Mouse (Mus musculus): ENCODE measurements around the gene Bmt2. TPM values are rescaled to one million over a fixed set of nuclear protein-coding genes. Genes with fewer than 3 reads are reported as not detected.

The Bmt2 gene
- 10 to 100 TPM; 12.2 to 15.0 (median 14.4) TPM for total RNA-seq (2022)

- DNase-seq, result peak; percentile 99
Measured at GRCm38 (mm10) chr6:13677818-13678282, at the start of gene Bmt2. Gene Bmt2 (minus strand): TSS chr6:13677966.

GRCm38 (mm10) chr6:13722166-13722565 lies 44.4 kb upstream of the Bmt2 start:
- DNase-seq, result no peak

DNA sequence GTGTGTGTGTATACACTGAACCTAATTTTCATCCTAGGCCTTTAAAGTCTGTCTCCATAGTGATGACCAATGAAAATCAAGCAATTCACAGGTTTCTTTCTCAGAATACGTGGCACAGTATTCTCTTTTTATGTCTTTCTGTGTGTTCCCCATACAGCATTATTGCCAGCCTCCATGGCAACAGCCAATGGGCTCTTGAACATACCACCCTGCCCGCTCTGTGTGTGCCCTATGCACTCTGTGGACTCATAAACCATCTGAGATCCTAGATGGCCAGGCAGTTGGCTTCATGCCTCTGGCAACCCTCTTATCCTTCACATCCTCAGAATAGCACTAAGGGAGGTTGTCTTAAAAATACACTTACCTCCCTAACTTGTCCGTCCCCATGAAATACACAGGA lies 37.1 kb upstream of the Bmt2 start:
- no peak for DNase-seq

DNA sequence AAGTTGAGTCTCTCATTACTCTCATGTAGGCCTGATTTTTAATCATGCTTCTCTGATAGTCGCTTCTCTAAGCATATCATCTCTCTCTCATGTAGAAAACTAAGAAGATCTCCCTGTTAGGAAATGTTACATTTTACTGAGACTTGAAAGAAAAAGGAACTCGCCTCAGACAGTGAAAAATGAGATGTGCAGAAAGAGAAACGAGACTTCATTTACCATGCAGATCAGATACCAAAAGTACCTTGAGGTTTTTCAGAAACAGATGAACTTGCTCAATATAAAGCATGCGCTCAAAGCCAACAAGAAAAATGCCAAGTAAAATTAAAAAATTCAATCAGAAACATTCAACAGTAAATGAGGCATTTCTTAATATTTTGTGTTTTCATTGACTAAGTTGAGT lies 19.1 kb upstream of the Bmt2 start:
- DNase-seq, result no peak

- DNase-seq, result no peak
Measured at GRCm38 (mm10) chr6:13695103-13695845, 17.5 kb upstream of the Bmt2 start.

DNA sequence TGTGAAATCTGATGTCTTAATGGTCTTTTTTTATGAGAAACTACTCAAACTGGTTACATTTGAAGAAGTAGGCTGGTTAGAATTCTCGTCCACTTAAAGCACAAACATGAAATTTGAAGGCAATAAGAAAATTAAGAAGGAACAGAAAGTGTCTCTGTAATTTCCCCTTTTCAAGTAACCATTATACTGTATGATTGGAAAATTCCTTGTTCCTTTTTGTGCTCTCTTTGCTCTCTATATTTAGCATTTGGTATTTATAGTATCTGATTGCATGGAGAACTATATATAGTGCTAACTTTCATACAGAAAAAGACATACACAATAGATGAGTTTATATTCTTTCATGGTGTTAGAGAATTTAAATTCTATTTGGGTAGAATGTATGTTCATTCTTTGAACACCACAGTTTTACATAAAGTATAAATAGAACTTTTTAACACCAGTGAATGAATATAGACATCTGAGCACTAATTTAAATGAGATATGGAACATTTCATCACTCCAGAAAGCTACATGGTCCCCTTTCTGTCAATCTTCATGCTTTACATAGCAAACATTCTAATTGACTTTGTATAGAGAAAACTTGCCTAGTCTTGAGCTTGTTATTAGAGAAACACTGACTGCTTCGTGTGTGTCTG lies 14.0 kb upstream of the Bmt2 start:
- no peak for DNase-seq

DNA sequence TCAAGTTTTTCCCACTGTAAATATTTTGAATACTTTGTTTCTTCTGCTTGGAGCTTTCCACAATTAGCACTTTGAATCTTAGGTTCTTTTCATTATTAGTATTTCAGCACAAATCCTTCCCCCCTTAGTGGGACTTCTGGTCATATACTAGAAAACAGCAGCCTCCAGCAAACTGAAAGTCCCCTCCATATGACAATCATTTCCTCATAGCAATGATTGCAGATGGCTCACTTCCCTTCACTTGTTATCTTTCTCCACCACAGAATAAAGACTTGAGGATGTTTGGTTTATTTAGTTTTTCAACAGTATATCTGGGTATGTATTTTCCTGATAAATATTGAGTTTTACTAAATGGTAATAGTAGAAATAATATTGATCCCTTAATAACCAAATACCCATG lies 12.6 kb upstream of the Bmt2 start:
- DNase-seq, result no peak

DNA sequence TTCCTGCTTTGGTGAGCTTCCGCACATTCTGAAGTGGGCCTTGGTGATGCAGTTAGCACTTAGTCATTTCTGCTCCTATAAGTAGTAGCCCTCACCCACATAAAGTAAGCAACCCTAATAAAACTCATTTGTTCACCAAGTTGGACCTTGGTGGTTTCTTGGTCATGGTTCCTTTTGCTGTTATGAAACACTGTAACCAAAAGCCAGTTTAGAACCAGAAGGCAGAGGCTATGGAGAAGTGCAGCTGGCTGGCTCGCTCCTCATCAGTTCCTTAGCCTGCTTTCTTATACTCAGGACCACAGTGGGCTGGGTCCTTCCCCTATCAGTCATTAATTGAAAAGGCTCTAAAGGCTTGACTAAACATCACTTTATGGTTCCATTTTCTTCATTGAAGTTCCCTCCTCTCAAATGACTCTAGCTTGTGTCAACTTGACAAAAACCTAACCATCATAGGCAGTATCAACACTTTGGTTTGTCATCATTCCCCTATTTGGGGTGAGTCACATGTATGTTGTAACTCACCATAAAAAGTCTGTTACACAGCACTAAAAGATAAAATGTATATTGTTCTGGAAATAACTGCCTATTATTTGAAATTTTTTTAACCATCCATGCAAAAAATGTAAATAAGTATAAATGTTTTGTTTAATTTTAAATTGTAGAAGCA lies 6.3 kb upstream of the Bmt2 start:
- no peak for DNase-seq

- no peak for DNase-seq
Measured at GRCm38 (mm10) chr6:13678349-13678748, 583 bp upstream of the Bmt2 start.

DNA sequence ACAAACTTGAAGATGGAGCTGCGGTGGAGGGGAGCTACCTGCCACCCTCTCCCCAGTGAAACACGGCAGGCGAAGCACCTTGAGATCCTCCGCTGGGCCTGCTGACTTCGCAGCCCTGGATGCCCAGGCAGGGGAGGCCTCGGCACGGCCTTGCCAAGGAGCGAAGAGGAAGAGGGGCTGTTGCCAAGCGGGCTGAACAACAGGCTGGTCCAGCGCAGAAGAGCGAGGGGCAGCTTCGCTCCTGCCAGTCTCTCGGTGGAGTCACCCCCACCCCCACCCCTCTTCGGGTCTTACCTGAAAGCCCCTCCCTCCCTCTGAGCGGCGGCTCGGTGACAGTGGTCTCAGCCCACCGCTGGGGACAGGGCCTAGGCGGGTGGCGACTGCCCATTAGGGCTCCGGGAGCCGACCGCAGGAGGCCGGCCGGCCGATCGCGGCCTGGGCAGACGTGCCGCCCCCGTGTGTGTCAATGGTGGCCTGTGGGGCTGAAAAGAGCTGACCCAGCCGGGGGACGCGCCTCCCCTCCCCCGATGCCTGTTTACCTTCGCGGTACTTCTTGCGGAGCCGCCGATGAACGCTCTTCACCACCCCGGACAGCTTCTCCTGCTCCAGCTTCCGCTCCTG lies 515 bp downstream of the Bmt2 start:
- DNase-seq, result peak; percentile 21

GRCm38 (mm10) chr6:13676196-13676595 lies 1.6 kb downstream of the Bmt2 start:
- no peak for DNase-seq

GRCm38 (mm10) chr6:13674600-13675305 lies 3.0 kb downstream of the Bmt2 start:
- DNase-seq, result no peak

DNA sequence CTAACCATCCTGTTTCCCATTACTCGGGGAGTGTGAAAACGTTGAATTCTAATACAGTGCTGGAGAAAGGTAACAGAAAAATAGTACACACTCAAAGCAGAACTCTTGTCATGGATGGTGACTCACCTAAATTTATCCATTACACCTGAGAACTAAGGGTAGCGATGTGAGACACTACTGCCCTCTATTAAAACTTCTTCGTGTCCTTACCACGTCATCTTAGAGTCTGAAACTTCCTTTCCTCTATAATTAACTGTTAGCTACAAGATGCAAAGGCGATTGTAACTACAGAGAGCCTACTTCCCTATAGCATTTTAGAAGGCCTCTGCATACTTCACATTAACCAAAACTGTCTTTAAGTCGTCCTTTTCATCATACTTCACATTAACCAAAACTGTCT lies 12.1 kb downstream of the Bmt2 start:
- no peak for DNase-seq

- DNase-seq, result no peak
Measured at GRCm38 (mm10) chr6:13658016-13658415, 19.8 kb downstream of the Bmt2 start.

GRCm38 (mm10) chr6:13654081-13654480 lies 23.7 kb downstream of the Bmt2 start:
- DNase-seq, result no peak

GRCm38 (mm10) chr6:13652284-13652683 lies 25.5 kb downstream of the Bmt2 start:
- no peak for DNase-seq

DNA sequence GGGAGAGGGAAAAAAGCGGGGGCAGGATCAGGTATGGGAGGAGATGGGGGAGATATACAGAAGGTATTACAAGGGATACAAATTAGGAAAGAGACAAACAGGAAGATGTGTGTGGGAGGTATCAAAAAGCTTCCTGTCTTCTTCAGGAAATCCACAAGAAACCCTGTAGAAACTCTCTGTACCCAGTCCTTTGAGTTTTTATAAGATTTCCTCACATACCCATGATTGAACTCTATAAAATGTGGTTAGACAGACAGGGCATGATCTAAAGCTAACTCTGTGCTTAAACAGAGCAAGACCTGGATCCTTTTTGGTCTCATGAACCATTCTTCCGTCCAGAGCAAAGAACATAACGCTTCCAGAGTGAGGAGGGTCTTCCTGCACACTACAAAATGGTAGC lies 26.9 kb downstream of the Bmt2 start:
- no peak for DNase-seq

DNA sequence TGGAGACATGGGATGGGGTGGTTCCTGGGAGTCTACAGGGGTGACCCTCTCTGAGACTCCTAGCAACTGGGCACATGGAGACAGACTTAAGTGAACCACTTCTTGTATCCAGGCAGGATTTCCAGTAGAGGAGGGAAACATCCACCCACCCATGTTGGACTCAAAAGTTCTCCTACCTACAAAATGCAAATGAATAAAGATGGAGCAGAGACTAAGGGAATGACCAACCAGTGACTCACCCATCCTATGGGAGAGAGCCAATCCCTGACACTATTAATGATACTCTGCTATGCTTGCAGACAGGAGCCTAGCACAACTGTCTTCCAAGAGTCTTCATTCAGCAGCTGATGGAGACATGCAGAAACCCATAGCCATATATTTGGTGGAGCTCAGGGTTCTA lies 29.5 kb downstream of the Bmt2 start:
- DNase-seq, result no peak

GRCm38 (mm10) chr6:13636582-13636989 lies 41.2 kb downstream of the Bmt2 start:
- DNase-seq, result no peak

- DNase-seq, result no peak
Measured at GRCm38 (mm10) chr6:13632571-13632970, 45.2 kb downstream of the Bmt2 start.

DNA sequence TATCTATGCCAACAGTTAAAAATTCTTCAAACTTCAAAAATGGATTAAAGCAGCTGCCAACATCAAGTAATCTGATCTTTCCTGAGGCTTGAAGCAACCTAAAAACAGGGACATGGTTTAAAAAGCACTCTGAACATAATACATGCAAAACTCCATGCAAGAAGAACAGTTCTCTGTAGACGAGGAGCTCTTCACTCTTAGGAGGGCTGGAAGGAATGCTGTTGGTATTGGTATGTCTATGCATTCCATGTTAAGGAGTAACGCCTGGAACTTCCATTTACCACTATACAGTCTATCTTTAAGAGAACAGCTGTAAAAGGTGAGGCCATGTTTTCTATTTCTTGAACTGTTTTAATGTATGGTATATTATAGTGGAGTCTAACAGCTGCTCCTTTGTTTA lies 47.2 kb downstream of the Bmt2 start:
- no peak for DNase-seq

GRCm38 (mm10) chr6:13619618-13620017 lies 58.1 kb downstream of the Bmt2 start:
- no peak for DNase-seq

DNA sequence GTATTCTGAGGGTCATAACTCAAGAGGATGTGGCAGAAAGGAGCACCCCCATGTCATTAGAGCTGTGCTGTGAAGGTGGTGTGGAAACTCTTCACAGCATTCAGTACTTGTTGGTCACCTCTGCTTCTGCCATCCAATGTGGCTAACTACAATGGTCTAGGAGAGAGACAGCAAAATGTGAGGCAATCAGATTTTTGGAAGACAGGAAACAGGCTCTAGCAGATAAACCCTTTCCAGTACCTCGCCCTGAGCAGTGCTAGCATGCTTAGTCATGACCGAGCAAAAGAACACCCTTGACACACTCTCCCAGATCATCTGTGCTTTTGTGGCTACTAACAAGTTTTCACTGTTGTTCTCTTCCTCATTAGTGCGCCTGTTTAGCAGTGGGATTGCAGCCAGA lies 60.7 kb downstream of the Bmt2 start:
- DNase-seq, result no peak
